Mouse (Mus musculus) liver, adult 2 months (tissue): ENCODE measurements around the gene Htra3.

Experiments used
- CTCF ChIP-seq: fragments of 200-500 bp; IDR thresholded peaks from 2 replicates; pipeline ENCODE4 v1.5.1; 2011; ENCODE audit warnings: low read depth, low read length, control low read depth
- POLR2A ChIP-seq: fragments of 200-500 bp; IDR thresholded peaks from 2 replicates; pipeline ENCODE4 v1.6.1; 2011; ENCODE audit warnings: low read length, control low read depth; ENCODE audit not compliant: insufficient read depth; ENCODE audit errors: extremely low read depth

DNA sequence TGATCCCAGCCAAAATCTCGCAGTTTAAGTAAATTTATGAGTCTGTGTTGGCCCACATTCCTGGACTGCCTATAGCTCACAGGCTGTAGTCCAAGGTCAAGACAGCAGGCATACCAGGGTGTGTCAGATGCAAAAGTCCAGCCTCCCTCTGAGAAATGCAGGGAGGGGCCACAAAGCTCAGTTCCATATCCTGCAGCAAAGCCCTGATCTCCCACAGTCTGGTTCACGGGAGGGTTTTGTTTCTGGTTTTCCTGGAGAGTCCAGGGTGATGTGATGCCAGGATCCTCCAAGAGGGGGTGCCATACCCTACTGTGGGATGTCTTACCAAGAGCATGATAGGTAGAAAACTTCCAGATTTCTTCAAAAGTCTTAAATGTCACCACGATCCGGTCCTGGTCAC lies 38.4 kb upstream of the Htra3 start:
- peak; percentile 51 for TF ChIP-seq CTCF
- TF ChIP-seq POLR2A: no peak
